Mouse (Mus musculus) embryonic facial prominence, embryonic 11.5 days (tissue): ENCODE results near the gene Creb3l1. TPM values are rescaled to one million over a fixed set of nuclear protein-coding genes. Genes with fewer than 3 reads are reported as not detected.

Experiments
- ATAC-seq: fragments of 200-750 bp; cut with Nextera tagmentation; replicated peaks from 2 replicates; pipeline ENCODE4 v1.8.0; 2017; ENCODE audit warnings: low read depth; ENCODE audit not compliant: insufficient number of reproducible peaks, low FRiP score, low TSS enrichment
- DNase-seq: peaks from one replicate; pipeline ENCODE4 v3.0.0-alpha.2; 2015; ENCODE audit warnings: low spot score
- H3K27ac ChIP-seq: fragments of 300-500 bp; sonication (generic); replicated peaks from 2 replicates; pipeline ENCODE4 v1.5.1; 2014; ENCODE audit warnings: mild to moderate bottlenecking, low read depth, low read length, control low read depth
- H3K27me3 ChIP-seq: fragments of 300-500 bp; sonication (generic); 2 replicates; pipeline ENCODE4 v1.6.1; 2014; ENCODE audit warnings: mild to moderate bottlenecking, low read length, moderate library complexity, mixed read lengths; ENCODE audit not compliant: control insufficient read depth, insufficient read depth
- H3K36me3 ChIP-seq: fragments of 300-500 bp; sonication (generic); replicated peaks from 2 replicates; pipeline ENCODE4 v1.6.1; 2014; ENCODE audit warnings: low read depth, mild to moderate bottlenecking, low read length, moderate library complexity, mixed read lengths; ENCODE audit not compliant: control insufficient read depth, insufficient read depth
- H3K4me1 ChIP-seq: fragments of 300-500 bp; sonication (generic); 2 replicates; pipeline ENCODE4 v1.6.1; 2014; ENCODE audit warnings: low read length, mixed read lengths; ENCODE audit not compliant: control insufficient read depth, insufficient read depth
- H3K4me2 ChIP-seq: fragments of 300-500 bp; sonication (generic); 2 replicates; pipeline ENCODE4 v1.6.1; 2014; ENCODE audit warnings: low read depth, mild to moderate bottlenecking, control low read depth, low read length, moderate library complexity
- H3K4me3 ChIP-seq: fragments of 300-500 bp; sonication (generic); 2 replicates; pipeline ENCODE4 v1.5.1; 2014; ENCODE audit warnings: low read depth, low read length, control low read depth
- H3K9ac ChIP-seq: fragments of 300-500 bp; sonication (generic); replicated peaks from 2 replicates; pipeline ENCODE4 v1.6.1; 2014; ENCODE audit warnings: mild to moderate bottlenecking, control low read depth, low read length
- H3K9me3 ChIP-seq: fragments of 300-500 bp; sonication (generic); replicated peaks from 2 replicates; pipeline ENCODE4 v1.6.1; 2016; ENCODE audit warnings: mild to moderate bottlenecking, low read length, inconsistent platforms, mixed read lengths; ENCODE audit not compliant: control insufficient read depth
- WGBS: fragments of 180-500 bp; shearing (Covaris S2); extraction: QIAGEN DNeasy Blood & Tissue Kit; methylation state at CpG from one replicate; pipeline ENCODE4 v1.1.7; 2014; 5-methylcytosine and 5-hydroxymethylcytosine counted together
- polyA plus RNA-seq: library from polyadenylated mRNA; unstranded; fragments of >200 nt; fragmentation: Nextera tagmentation; extraction: Ambion mirVana; gene quantifications from 2 replicates; pipeline ENCODE4 v1.2.1, GENCODE M21; 2014

Creb3l1 gene
- polyA plus RNA-seq, 1 experiment from 2014 or later: 1.5 TPM

- H3K9me3 ChIP-seq: no peaks in the 10 kb centered on the region
- H3K36me3 ChIP-seq: no peaks in the 10 kb centered on the region
- 41% methylated on average over 10 of the region's 10 CpGs for WGBS
- peak; percentile 74 for DNase-seq
- H3K4me2 ChIP-seq: no peak overlapping the region
- H3K4me3 ChIP-seq: no peak overlapping the region
- peaks cover 4% of the 10 kb centered on the region for H3K4me1 ChIP-seq
- no peak overlapping the region for H3K27ac ChIP-seq
- H3K9ac ChIP-seq: no peak overlapping the region
- no peak for ATAC-seq
- H3K27me3 ChIP-seq: no peaks in the 10 kb centered on the region
Measured at GRCm38 (mm10) chr2:91958701-91959457, 65.4 kb downstream of the Creb3l1 start.

- Histone ChIP-seq H3K9ac (no peak overlapping the region), H3K4me2 (no peak overlapping the region), H3K27me3 (no peaks in the 10 kb centered on the region), H3K36me3 (no peaks in the 10 kb centered on the region), H3K27ac (no peak overlapping the region), H3K4me3 (no peak overlapping the region), H3K9me3 (no peaks in the 10 kb centered on the region), H3K4me1 (peaks cover 4% of the 10 kb centered on the region)
- 84% methylated on average over 8 of the region's 8 CpGs for WGBS
- ATAC-seq: no peak
- no peak for DNase-seq
Measured at GRCm38 (mm10) chr2:91958049-91958448, 66.3 kb downstream of the Creb3l1 start.

- 65% methylated on average over 4 of the region's 4 CpGs for WGBS
- no peak overlapping the region for H3K9ac ChIP-seq
- H3K27ac ChIP-seq: no peak overlapping the region
- DNase-seq (peak; percentile 36), ATAC-seq (peak; percentile 51)
- H3K27me3 ChIP-seq: no peaks in the 10 kb centered on the region
- no peak overlapping the region for H3K4me2 ChIP-seq
- H3K36me3 ChIP-seq: no peaks in the 10 kb centered on the region
- no peaks in the 10 kb centered on the region for H3K9me3 ChIP-seq
- H3K4me1 ChIP-seq: peaks cover 4% of the 10 kb centered on the region
- H3K4me3 ChIP-seq: no peak overlapping the region
Measured at GRCm38 (mm10) chr2:91957096-91957495, 67.2 kb downstream of the Creb3l1 start.

GRCm38 (mm10) chr2:91955875-91956274 lies 68.4 kb downstream of the Creb3l1 start:
- DNase-seq (no peak), ATAC-seq (no peak)
- Histone ChIP-seq H3K4me3 (no peak overlapping the region), H3K9me3 (no peaks in the 10 kb centered on the region), H3K27me3 (no peaks in the 10 kb centered on the region), H3K36me3 (no peaks in the 10 kb centered on the region), H3K9ac (no peak overlapping the region), H3K4me1 (no peaks in the 10 kb centered on the region; the same call in 1 of the 2 replicates), H3K27ac (no peak overlapping the region), H3K4me2 (no peak overlapping the region)
- WGBS: 81% methylated on average over 6 of the region's 6 CpGs

GRCm38 (mm10) chr2:91955121-91955591 lies 69.1 kb downstream of the Creb3l1 start:
- ATAC-seq (no peak), DNase-seq (no peak)
- WGBS: 89% methylated on average over 4 of the region's 4 CpGs
- H3K27me3 ChIP-seq: no peaks in the 10 kb centered on the region
- H3K9me3 ChIP-seq: no peaks in the 10 kb centered on the region
- no peak overlapping the region for H3K4me2 ChIP-seq
- no peak overlapping the region for H3K27ac ChIP-seq
- H3K4me3 ChIP-seq: no peak overlapping the region
- H3K9ac ChIP-seq: no peak overlapping the region
- H3K36me3 ChIP-seq: no peaks in the 10 kb centered on the region
- peaks cover 3% of the 10 kb centered on the region; the same call in 1 of the 2 replicates for H3K4me1 ChIP-seq

- Histone ChIP-seq H3K9me3 (no peaks in the 10 kb centered on the region), H3K27me3 (no peaks in the 10 kb centered on the region), H3K36me3 (no peaks in the 10 kb centered on the region), H3K4me2 (no peak overlapping the region), H3K4me1 (peaks cover 4% of the 10 kb centered on the region; the same call in 1 of the 2 replicates), H3K27ac (peak overlapping the region; percentile 28; the same call in 1 of the 2 replicates), H3K9ac (peak overlapping the region; percentile 13; the same call in 1 of the 2 replicates), H3K4me3 (no peak overlapping the region)
- 17% methylated on average over 5 of the region's 5 CpGs for WGBS
- ATAC-seq (no peak), DNase-seq (peak; percentile 45)
Measured at GRCm38 (mm10) chr2:91953825-91954224, 70.5 kb downstream of the Creb3l1 start.

GRCm38 (mm10) chr2:91950275-91951085 lies 73.8 kb downstream of the Creb3l1 start:
- DNase-seq (peak; percentile 69), ATAC-seq (peak; percentile 30)
- Histone ChIP-seq H3K27ac (peak overlapping the region; percentile 39; the same call in 1 of the 2 replicates), H3K4me2 (peak overlapping the region; percentile 11), H3K4me1 (peaks cover 9% of the 10 kb centered on the region), H3K27me3 (no peaks in the 10 kb centered on the region), H3K36me3 (no peaks in the 10 kb centered on the region), H3K9me3 (no peaks in the 10 kb centered on the region), H3K9ac (peak overlapping the region; percentile 41; the same call in 1 of the 2 replicates), H3K4me3 (no peak overlapping the region)
- WGBS: 17% methylated on average over 15 of the region's 15 CpGs
